Mouse (Mus musculus) liver, embryonic 14.5 days (tissue): ENCODE results near the gene Celf2.

Experiments used
- CTCF ChIP-seq: IDR thresholded peaks from 2 replicates; pipeline ENCODE4 v1.5.1; 2016; ENCODE audit warnings: antibody characterized with exemption, low read depth, control low read depth
- EP300 ChIP-seq: IDR thresholded peaks from 2 replicates; pipeline ENCODE4 v1.6.1; 2016; ENCODE audit warnings: antibody characterized with exemption, low read depth

DNA sequence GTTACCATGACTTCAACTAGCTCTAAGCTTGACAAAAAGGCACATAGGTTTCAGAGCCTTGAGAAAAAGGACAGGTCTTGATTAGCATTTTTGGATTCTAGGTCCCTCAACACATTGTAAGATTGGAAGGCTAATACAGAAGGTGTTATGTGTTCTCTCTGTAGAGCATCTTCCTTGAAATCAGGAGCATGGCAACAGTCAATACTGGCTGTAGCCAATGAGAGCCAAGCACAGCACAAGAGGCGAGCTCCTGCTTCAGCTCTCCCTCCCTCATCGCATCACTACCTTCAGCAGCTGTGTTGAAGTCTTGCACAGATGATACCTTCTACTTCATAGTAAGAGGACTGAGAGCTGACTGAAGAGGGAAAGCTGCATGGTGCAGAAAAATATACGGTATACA is 890.5 kb downstream of the Celf2 start:
- no peak for TF ChIP-seq CTCF
- TF ChIP-seq EP300: no peak
